Mouse (Mus musculus) layer of hippocampus, adult 8-10 months (tissue): ENCODE measurements around the gene Mobp. TPM values are rescaled to one million over a fixed set of nuclear protein-coding genes. Genes with fewer than 3 reads are reported as not detected.

Experiments
- DNase-seq, 2 experiments: peaks; one replicate each; pipeline ENCODE4 v3.0.0; 2022; ENCODE audit warnings: low spot score in 2 of 2
- total RNA-seq, 4 experiments: library from RNA; stranded (reverse); gene quantifications; 2 replicates each; pipeline ENCODE4 v1.2.4; 2022

Gene Mobp
- total RNA-seq, 4 experiments from 2014 or later, result 395 to 477 (median 422) TPM

GRCm38 (mm10) chr9:120134529-120135160 is 14.9 kb upstream of the Mobp start:
- no peak for DNase-seq

GRCm38 (mm10) chr9:120135454-120135853 is 14.1 kb upstream of the Mobp start:
- no peak for DNase-seq

- peak; percentile 60 to 85 for DNase-seq
Observed at GRCm38 (mm10) chr9:120140652-120141051, 8.9 kb upstream of the Mobp start.

DNA sequence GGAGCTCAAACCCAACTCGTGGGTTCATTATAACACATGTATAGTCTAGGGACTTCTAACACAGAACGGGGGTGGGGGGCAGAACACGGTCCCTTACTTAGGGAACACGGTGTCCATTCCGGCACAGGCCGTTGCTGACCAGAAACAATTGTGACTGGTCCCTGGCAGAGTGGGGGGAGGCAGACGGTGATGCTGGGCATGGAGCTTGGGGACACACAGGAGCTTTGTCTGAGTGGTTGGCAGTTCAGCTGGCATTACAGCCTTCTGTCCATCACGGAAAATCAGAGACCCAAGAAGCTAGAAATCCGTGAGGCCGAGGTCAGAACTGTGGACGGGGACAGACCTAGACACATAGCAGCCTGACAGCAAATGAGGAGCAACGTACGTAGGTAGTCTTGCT is 5.0 kb upstream of the Mobp start:
- DNase-seq, result peak; percentile 42 to 50

DNA sequence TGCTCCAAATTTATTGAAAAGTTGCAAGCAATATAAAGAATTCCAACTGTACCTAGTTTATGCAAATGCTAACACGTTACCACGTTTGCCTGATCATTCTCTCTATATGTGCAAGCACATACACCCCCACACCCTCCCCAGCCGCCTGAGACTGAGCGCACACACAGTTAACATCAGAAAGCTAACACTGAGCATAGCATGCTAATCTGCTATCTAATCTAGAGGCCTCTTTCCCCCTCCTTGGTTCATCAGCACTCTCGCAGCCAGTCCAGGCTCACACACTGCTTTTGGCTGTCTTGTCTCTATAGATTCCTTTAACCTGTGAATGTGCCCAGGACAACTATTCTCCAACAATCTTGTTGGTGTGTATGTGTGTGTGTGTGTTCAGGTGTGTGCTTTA is 1.6 kb downstream of the Mobp start:
- no peak for DNase-seq

- no peak for DNase-seq
Observed at GRCm38 (mm10) chr9:120151906-120152399, 2.4 kb downstream of the Mobp start.

DNA sequence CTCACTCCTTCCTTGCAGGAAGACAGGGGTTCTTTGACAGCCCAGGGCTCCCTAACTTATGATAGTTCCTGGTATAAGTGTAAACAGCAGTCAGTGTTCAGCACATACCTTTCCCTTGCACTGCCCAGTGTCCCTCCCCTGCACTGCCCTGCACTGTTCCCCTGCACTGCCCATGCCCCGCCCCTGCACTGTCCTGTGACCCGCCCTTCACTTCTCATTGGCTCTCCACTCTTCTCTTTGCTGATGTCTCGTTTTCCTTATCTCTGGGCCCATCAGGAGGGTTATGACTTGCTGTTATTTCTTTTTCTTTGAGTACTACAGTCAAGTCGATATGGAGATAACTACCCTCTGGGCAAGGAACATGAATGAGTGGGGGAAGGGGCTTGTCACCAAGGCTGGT is 8.5 kb downstream of the Mobp start:
- DNase-seq, result no peak

DNA sequence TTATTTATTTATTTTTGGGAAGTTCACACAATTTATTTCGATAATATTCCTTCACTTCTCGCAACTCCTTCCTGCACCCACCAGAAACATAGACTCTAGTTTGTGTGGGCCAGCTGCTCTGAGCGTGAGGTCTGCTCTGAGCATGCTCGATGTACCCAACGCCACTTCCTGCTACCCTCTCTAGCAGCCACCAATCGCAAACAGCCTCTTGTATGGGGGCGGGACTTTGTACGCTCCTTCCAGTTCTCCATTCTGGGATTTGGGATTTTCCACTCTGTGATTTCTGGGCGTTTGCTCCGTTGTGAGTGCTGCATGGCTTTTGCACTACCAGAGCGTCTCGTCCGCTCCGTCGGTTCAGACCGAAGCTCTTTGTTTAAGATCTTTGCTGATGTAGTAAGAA is 14.4 kb downstream of the Mobp start:
- no peak for DNase-seq

- DNase-seq, result no peak
Observed at GRCm38 (mm10) chr9:120167826-120168225, 18.3 kb downstream of the Mobp start.

DNA sequence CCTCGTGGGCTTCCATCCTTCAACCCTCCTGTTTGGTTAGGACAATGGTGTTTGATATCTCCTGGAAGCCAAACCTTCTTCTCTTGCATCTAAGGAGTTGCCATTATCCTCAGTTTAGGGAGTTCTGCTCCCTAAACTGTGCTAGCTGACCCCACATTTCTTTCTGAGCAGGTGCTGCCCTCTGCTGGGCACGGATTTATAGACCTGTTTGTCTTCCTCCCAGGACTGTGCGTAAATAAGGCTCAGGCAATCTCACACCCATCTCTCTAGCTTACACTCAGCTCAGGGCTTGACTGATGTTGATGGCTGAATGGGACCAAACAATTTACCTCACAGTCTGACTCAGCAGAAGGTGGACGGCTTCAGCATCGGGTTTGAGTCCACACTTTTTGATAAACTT is 21.8 kb downstream of the Mobp start:
- DNase-seq, result peak in 1 of 2 experiments; percentile 74

DNA sequence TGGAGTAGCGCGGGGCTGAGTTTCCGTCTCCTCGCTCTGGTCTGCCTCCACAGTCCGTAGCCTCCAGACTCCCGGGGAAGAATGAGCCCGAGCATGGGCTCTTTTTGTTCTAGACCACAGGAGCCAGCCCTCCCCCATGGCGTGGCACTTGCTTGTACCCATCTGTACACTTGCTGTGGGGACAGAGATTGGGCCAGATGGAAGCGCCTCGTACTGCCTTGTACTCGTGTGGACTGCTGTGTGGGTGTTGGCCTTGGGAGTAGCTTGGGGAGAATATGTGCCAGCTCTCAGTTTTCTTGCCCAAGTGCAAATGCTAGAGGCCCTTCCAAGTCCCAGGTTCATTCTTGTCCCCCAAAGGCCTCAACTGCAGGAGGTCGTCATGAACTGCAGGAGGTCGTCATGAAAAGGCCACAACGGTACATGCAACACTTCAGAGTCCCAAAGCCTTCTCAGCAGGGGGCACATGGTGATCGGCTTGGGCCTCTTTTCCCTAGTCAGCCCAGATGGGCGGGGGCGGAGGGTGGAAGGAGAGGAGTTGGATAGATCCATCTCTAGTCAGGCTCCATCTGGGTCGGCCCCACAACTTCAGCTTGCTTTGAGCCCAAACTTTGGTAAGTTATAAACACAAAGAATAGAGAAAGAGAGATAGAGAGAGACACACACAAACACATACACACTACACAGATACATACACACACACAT is 25.1 kb downstream of the Mobp start:
- DNase-seq, result peak; percentile 48 to 62

DNA sequence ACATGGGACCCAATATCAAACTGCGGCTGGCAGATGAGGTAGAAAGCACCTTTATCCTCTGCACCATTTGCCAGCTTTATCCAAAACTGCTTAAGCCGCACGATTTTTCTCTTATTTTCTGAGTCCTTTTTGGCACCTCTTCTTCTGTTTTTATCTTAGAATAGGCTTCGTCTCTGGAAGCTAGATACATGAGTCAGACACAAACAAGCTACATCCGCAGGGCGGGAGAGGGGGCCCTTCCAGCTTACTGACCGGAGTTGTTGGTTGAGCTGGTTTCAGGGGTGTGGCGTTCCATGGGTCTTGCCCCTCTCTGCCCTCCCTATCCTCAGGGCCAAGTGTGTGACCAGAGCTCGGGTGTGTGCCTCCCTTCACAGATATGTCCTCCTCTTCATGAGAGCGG is 29.3 kb downstream of the Mobp start:
- DNase-seq, result no peak

DNA sequence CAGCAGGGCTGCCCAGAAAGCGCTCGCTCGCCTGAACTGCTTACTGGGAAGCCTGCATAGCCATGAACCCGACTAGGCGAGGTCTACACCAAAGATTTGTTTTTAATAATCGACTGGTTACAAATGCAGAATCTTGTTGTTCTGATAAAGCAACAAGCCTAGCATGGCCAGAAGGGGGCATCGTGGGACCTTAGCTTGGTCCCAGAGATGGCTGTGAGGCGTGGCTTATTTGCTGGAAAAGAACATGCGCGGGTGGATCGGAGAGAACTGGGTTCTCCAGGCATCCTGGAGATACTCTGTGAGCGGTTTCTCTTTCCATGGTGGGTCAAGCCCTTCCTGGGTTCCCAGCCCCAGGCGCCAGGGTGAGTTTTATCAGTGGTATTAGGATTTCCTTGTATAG is 35.0 kb downstream of the Mobp start:
- DNase-seq, result peak; percentile 54 to 77

DNA sequence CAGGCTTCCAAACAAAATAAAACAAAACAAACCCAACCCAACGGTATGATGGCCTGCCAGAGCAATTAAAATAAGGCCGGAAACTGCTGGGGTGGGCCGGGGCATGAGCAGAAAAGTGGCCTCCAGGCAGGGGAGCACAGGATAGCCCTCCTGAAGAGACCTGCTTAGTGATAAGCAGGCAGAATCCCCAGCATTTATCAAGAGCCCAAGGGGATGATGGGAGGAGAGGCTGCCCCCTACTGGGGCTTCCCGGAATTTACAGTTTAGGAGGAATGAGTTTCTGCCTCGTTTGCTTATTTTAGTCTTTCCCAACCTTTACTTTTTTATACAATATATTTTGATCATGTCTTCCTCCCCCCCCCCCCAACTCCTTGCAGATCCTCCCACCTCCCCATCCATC is 37.3 kb downstream of the Mobp start:
- no peak for DNase-seq

- DNase-seq, result no peak
Observed at GRCm38 (mm10) chr9:120190891-120191290, 41.4 kb downstream of the Mobp start.

DNA sequence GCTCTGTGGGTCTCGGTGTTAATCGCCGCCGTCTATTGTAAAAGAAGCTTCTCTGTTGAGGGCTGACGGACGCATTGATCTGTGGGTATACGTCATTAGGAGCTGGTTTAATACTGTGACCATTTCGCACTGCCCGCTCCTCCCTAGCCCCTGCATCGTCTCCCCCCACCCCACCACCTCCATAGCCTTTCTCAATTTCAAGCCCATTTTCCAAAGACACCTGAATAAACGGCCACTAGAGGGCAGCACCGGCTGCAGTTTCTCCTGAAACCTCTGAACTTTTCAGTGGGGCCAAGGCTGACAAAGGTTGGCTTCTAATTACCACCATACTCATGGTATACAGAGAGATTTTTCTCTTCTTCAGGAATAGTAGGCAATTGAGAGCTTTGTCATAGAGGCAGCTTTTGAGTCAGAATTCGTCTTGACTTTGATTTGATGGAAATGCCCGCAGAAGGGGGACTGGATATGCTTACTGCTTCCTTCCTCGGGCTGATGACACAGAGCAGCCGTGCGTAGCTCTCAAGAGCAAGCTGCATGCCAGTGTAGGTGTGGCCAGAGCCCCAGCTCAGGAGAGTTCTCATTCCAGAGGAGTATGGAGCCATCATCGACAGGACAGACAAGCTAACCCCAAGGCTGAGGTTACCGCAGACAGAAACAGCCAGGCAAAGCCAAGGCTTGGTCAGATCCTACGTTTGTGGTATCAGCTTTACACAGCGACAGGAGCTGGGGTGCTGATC is 42.0 kb downstream of the Mobp start:
- peak; percentile 71 to 92 for DNase-seq

GRCm38 (mm10) chr9:120192742-120193141 is 43.2 kb downstream of the Mobp start:
- DNase-seq, result no peak

- no peak for DNase-seq
Observed at GRCm38 (mm10) chr9:120200873-120201272, 51.4 kb downstream of the Mobp start.

DNA sequence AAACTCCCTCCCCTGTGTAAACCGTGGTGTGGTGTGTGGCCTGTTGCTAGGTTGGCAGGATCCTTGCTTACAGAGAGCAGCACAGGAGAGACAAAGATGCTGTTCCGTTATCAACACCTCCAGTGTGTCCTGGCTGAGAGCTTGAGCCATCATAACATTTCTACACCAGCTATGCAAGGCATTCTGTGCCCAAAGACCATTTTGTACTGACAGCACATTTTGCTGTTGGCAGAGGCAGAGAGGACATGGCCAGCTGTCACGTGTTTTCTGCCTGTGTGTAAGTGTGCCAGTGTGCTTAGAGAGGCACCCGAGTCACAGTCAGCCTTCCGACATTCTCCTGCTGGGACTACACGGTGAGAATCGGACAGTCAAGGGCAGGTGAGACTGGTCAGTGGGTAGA is 52.2 kb downstream of the Mobp start:
- no peak for DNase-seq

DNA sequence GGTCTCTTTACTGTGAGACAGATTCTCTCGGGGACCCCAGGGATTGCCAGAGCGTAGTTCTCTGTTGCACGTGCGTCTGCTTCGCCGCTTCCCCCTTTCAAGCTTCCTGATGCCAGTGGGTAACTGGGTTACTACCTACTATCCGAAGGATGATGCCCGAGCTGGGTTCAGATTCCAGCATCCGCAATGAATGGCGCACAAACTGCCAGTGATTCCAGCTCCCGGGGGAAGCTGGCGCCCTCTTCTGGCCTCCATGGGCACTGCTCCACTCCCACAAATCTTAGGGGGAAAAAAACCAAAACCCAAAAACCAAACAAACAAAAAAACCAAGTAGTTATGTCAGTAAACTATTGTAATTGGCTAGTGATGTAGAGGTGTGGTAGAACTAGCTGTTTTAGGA is 53.2 kb downstream of the Mobp start:
- DNase-seq, result no peak

GRCm38 (mm10) chr9:120203936-120204335 is 54.4 kb downstream of the Mobp start:
- DNase-seq, result no peak

- no peak for DNase-seq
Observed at GRCm38 (mm10) chr9:120206897-120207296, 57.4 kb downstream of the Mobp start.
